In genomic region chr12:10571643-10572377, GRCm38 (mm10) we compare ENCODE assay signal across 10 mouse cellular contexts.
DNase-seq lines count a peak whose midpoint lies in the region; ATAC-seq and TF ChIP-seq lines count a peak whose summit lies in the region.
"Had no signal": no experiment of that assay in that cellular context is flagged by ENCODE, and none has a peak within 500 bp of the region (broad histone marks: within the 10 kb centered on the region; RNA-seq: fewer than 3 reads in every experiment).

No protein-coding gene starts in this region.

- peak; percentile 54 for TF ChIP-seq CTCF in hindbrain, postnatal 0 days (IDR thresholded peaks at IDR 0.05; ENCODE audit: low read depth)
- peak; percentile 53; the same call in 1 of the 2 replicates for TF ChIP-seq CTCF in brain, embryonic 14.5 days (IDR thresholded peaks at IDR 0.05; ENCODE audit: borderline replicate concordance, extremely low read depth, insufficient read depth, insufficient read length)

- no peaks in the 10 kb centered on the region for H3K4me1 ChIP-seq in hindbrain, postnatal 0 days (ENCODE audit: insufficient read depth, low read length)
- H3K4me1 ChIP-seq in hindbrain, embryonic 14.5 days (replicated peaks; ENCODE audit: control insufficient read depth, insufficient read depth, low read length) = no peaks in the 10 kb centered on the region
- H3K4me1 ChIP-seq in midbrain, embryonic 14.5 days (ENCODE audit: control insufficient read depth, insufficient read depth, low read length) = no peaks in the 10 kb centered on the region
- H3K4me1 ChIP-seq in midbrain, embryonic 13.5 days (replicated peaks) = no peaks in the 10 kb centered on the region
- peaks cover 4% of the 10 kb centered on the region for H3K4me1 ChIP-seq in limb, embryonic 15.5 days

- no peak for ATAC-seq in hindbrain, postnatal 0 days
- ATAC-seq in hindbrain, embryonic 14.5 days (ENCODE audit: low FRiP score) = no peak
- ATAC-seq in midbrain, embryonic 14.5 days (ENCODE audit: low FRiP score, low TSS enrichment) = no peak
- ATAC-seq in midbrain, embryonic 13.5 days = no peak
- peak; percentile 71 for ATAC-seq in limb, embryonic 15.5 days (ENCODE audit: insufficient number of reproducible peaks, low FRiP score, low TSS enrichment, low read depth)
- ATAC-seq in cerebellum, adult (ENCODE audit: insufficient number of reproducible peaks, low FRiP score, low TSS enrichment) = no peak
- ATAC-seq in monocyte, adult 5-6 weeks (replicated peaks; ENCODE audit: insufficient number of reproducible peaks, low FRiP score, low TSS enrichment, poor library complexity, severe bottlenecking) = no peak
- ATAC-seq: inflammation-experienced regulatory T-cells, adult 6 months had no signal

- no peak overlapping the region for H3K4me2 ChIP-seq in hindbrain, postnatal 0 days (ENCODE audit: low read depth, low read length)
- no peak overlapping the region for H3K4me2 ChIP-seq in hindbrain, embryonic 14.5 days (replicated peaks)
- H3K4me2 ChIP-seq in midbrain, embryonic 14.5 days (ENCODE audit: low read length) = no peak overlapping the region
- H3K4me2 ChIP-seq in midbrain, embryonic 13.5 days (replicated peaks) = no peak overlapping the region
- peak overlapping the region; percentile 26 for H3K4me2 ChIP-seq in limb, embryonic 15.5 days

- DNase-seq in hindbrain, postnatal 0 days (ENCODE audit: low spot score) = no peak
- DNase-seq in hindbrain, embryonic 14.5 days (ENCODE audit: low spot score) = no peak
- peak; percentile 35 for DNase-seq in midbrain, embryonic 14.5 days
- DNase-seq in brain, embryonic 14.5 days (ENCODE audit: low read depth) = peak; percentile 32
- DNase-seq: gastrocnemius, postnatal 25 days had no signal

- WGBS in hindbrain, postnatal 0 days = 58% methylated on average over 11 of the region's 11 CpGs
- WGBS in hindbrain, embryonic 14.5 days = 57% methylated on average over 11 of the region's 11 CpGs
- WGBS in midbrain, embryonic 14.5 days = 61% methylated on average over 11 of the region's 11 CpGs
- 62% methylated on average over 11 of the region's 11 CpGs for WGBS in midbrain, embryonic 13.5 days
- WGBS in limb, embryonic 15.5 days = 15% methylated on average over 11 of the region's 11 CpGs

- no peak overlapping the region for H3K27ac ChIP-seq in hindbrain, postnatal 0 days
- no peak overlapping the region for H3K27ac ChIP-seq in hindbrain, embryonic 14.5 days
- no peak overlapping the region for H3K27ac ChIP-seq in midbrain, embryonic 14.5 days (replicated peaks; ENCODE audit: low read depth, low read length)
- no peak overlapping the region for H3K27ac ChIP-seq in midbrain, embryonic 13.5 days
- H3K27ac ChIP-seq in limb, embryonic 15.5 days = peak overlapping the region; percentile 87

- H3K9ac ChIP-seq in hindbrain, postnatal 0 days (replicated peaks; ENCODE audit: low read length) = no peak overlapping the region
- no peak overlapping the region for H3K9ac ChIP-seq in hindbrain, embryonic 14.5 days
- no peak overlapping the region for H3K9ac ChIP-seq in midbrain, embryonic 14.5 days (replicated peaks; ENCODE audit: low read length)
- H3K9ac ChIP-seq in midbrain, embryonic 13.5 days (replicated peaks) = no peak overlapping the region
- no peak overlapping the region for H3K9ac ChIP-seq in limb, embryonic 15.5 days

- H3K4me3 ChIP-seq in hindbrain, postnatal 0 days (ENCODE audit: low read length) = no peak overlapping the region
- no peak overlapping the region for H3K4me3 ChIP-seq in hindbrain, embryonic 14.5 days (replicated peaks; ENCODE audit: low read length)
- H3K4me3 ChIP-seq in midbrain, embryonic 14.5 days (replicated peaks; ENCODE audit: low read depth, low read length) = no peak overlapping the region
- no peak overlapping the region for H3K4me3 ChIP-seq in midbrain, embryonic 13.5 days (replicated peaks)
- H3K4me3 ChIP-seq in limb, embryonic 15.5 days = no peak overlapping the region

- H3K9me3 ChIP-seq in hindbrain, postnatal 0 days (ENCODE audit: low read length) = no peaks in the 10 kb centered on the region
- H3K9me3 ChIP-seq in hindbrain, embryonic 14.5 days (ENCODE audit: control insufficient read depth, low read length) = no peaks in the 10 kb centered on the region
- no peaks in the 10 kb centered on the region for H3K9me3 ChIP-seq in midbrain, embryonic 14.5 days (ENCODE audit: control insufficient read depth, low read length)
- no peaks in the 10 kb centered on the region for H3K9me3 ChIP-seq in midbrain, embryonic 13.5 days
- H3K9me3 ChIP-seq in limb, embryonic 15.5 days = no peaks in the 10 kb centered on the region

- no peaks in the 10 kb centered on the region for H3K36me3 ChIP-seq in hindbrain, postnatal 0 days (ENCODE audit: insufficient read depth, low read length)
- no peaks in the 10 kb centered on the region for H3K36me3 ChIP-seq in hindbrain, embryonic 14.5 days (replicated peaks; ENCODE audit: control insufficient read depth, insufficient read depth)
- no peaks in the 10 kb centered on the region for H3K36me3 ChIP-seq in midbrain, embryonic 14.5 days (ENCODE audit: control insufficient read depth, insufficient read depth, low read length)
- H3K36me3 ChIP-seq in midbrain, embryonic 13.5 days = no peaks in the 10 kb centered on the region
- H3K36me3 ChIP-seq in limb, embryonic 15.5 days = no peaks in the 10 kb centered on the region

- TF ChIP-seq POLR2A in brain, embryonic 14.5 days (IDR thresholded peaks at IDR 0.05; ENCODE audit: borderline replicate concordance, extremely low read depth, insufficient read depth, insufficient read length, poor library complexity, severe bottlenecking) = no peak

- no peaks in the 10 kb centered on the region for H3K27me3 ChIP-seq in hindbrain, postnatal 0 days (ENCODE audit: insufficient read depth, low read length)
- H3K27me3 ChIP-seq in hindbrain, embryonic 14.5 days (ENCODE audit: control insufficient read depth, insufficient read depth, low read length) = no peaks in the 10 kb centered on the region
- no peaks in the 10 kb centered on the region for H3K27me3 ChIP-seq in midbrain, embryonic 14.5 days (ENCODE audit: control insufficient read depth, insufficient read depth, low read length)
- H3K27me3 ChIP-seq in midbrain, embryonic 13.5 days = no peaks in the 10 kb centered on the region
- no peaks in the 10 kb centered on the region for H3K27me3 ChIP-seq in limb, embryonic 15.5 days

Comparison
In these comparisons a context has a peak if more than half of its experiments do, and no peak if none do; other contexts are left out.
1. DNase-seq: peak in midbrain, embryonic 14.5 days (single experiment) and brain, embryonic 14.5 days (single experiment); none in hindbrain, postnatal 0 days (single experiment) and hindbrain, embryonic 14.5 days (single experiment).